Mouse (Mus musculus) stomach, postnatal 0 days (tissue): ENCODE measurements around the gene Sipa1l1. TPM values are rescaled to one million over a fixed set of nuclear protein-coding genes. Genes with fewer than 3 reads are reported as not detected.

Experiments
- ATAC-seq: fragments of 200-750 bp; cut with Nextera tagmentation; 2 replicates; pipeline ENCODE4 v1.8.0; 2017; ENCODE audit not compliant: low FRiP score, low TSS enrichment
- DNase-seq: peaks from one replicate; pipeline ENCODE4 v3.0.0-alpha.2; 2016; ENCODE audit warnings: low spot score
- H3K27ac ChIP-seq: fragments of 300-500 bp; sonication (generic); replicated peaks from 2 replicates; pipeline ENCODE4 v1.5.1; 2014; ENCODE audit warnings: mild to moderate bottlenecking, control low read depth
- H3K27me3 ChIP-seq: fragments of 300-500 bp; sonication (generic); 2 replicates; pipeline ENCODE4 v1.6.1; 2014; ENCODE audit warnings: low read length; ENCODE audit not compliant: control insufficient read depth, insufficient read depth
- H3K36me3 ChIP-seq: fragments of 300-500 bp; sonication (generic); 2 replicates; pipeline ENCODE4 v1.6.1; 2014; ENCODE audit warnings: low read length, mixed read lengths; ENCODE audit not compliant: control insufficient read depth, insufficient read depth
- H3K4me1 ChIP-seq: fragments of 300-500 bp; sonication (generic); replicated peaks from 2 replicates; pipeline ENCODE4 v1.6.1; 2014; ENCODE audit warnings: antibody characterized with exemption; ENCODE audit not compliant: control insufficient read depth, insufficient read depth
- H3K4me2 ChIP-seq: fragments of 300-500 bp; sonication (generic); replicated peaks from 2 replicates; pipeline ENCODE4 v1.6.1; 2014; ENCODE audit warnings: low read depth, mild to moderate bottlenecking, control low read depth, moderate library complexity
- H3K4me3 ChIP-seq: fragments of 300-500 bp; sonication (generic); 2 replicates; pipeline ENCODE4 v1.5.1; 2014; ENCODE audit warnings: low read depth, low read length, control low read depth
- H3K9ac ChIP-seq: fragments of 300-500 bp; sonication (generic); 2 replicates; pipeline ENCODE4 v1.6.1; 2014; ENCODE audit warnings: mild to moderate bottlenecking, low read length, control low read depth, mixed read lengths
- H3K9me3 ChIP-seq: fragments of 300-500 bp; sonication (generic); 2 replicates; pipeline ENCODE4 v1.6.1; 2016; ENCODE audit warnings: low read length; ENCODE audit not compliant: control insufficient read depth
- CTCF ChIP-seq: IDR thresholded peaks from 2 replicates; pipeline ENCODE4 v1.5.1; 2016; ENCODE audit warnings: antibody characterized with exemption, low read depth, mild to moderate bottlenecking, moderate library complexity
- EP300 ChIP-seq: optimal IDR thresholded peaks from 2 replicates; pipeline ENCODE3; 2016; ENCODE audit warnings: antibody characterized with exemption
- WGBS: fragments of 180-500 bp; shearing (Covaris S2); extraction: QIAGEN DNeasy Blood & Tissue Kit; methylation state at CpG from one replicate; pipeline ENCODE4 v1.1.7; 2014; 5-methylcytosine and 5-hydroxymethylcytosine counted together
- polyA plus RNA-seq: library from polyadenylated mRNA; unstranded; fragments of >200 nt; fragmentation: Nextera tagmentation; extraction: Ambion mirVana; gene quantifications from 2 replicates; pipeline ENCODE4 v1.2.1, GENCODE M21; 2015

Gene Sipa1l1
- polyA plus RNA-seq, 1 experiment from 2014 or later: 9.2 TPM

DNA sequence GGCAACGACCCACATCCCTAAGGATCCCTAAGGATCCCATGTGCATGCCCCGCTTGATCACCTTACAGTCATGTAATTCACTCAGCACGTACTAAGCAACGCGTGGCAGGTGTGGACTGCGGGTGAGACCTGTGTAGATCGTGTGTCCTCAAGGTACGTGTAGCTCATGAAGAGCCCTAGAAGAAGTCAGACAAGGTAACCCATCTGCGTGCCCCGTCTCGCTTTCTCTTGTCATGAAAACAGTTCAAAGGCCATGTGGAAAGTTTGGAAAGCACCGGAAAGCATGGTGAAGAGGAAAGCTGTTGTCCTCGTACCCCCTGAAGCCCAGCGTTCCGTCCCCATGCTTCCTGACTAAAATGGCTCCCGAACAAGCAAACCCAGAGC, 21.5 kb downstream of the Sipa1l1 start:
- H3K27ac ChIP-seq: no peak overlapping the region
- no peaks in the 10 kb centered on the region for H3K36me3 ChIP-seq
- peak overlapping the region; percentile 43; the same call in 1 of the 2 replicates for H3K4me2 ChIP-seq
- no peaks in the 10 kb centered on the region for H3K9me3 ChIP-seq
- DNase-seq (peak; percentile 15), ATAC-seq (no peak)
- WGBS: 82% methylated on average over 16 of the region's 16 CpGs
- no peak overlapping the region for H3K9ac ChIP-seq
- no peaks in the 10 kb centered on the region for H3K27me3 ChIP-seq
- TF ChIP-seq EP300: no peak
- no peak for TF ChIP-seq CTCF
- H3K4me3 ChIP-seq: no peak overlapping the region
- peaks cover 21% of the 10 kb centered on the region for H3K4me1 ChIP-seq

DNA sequence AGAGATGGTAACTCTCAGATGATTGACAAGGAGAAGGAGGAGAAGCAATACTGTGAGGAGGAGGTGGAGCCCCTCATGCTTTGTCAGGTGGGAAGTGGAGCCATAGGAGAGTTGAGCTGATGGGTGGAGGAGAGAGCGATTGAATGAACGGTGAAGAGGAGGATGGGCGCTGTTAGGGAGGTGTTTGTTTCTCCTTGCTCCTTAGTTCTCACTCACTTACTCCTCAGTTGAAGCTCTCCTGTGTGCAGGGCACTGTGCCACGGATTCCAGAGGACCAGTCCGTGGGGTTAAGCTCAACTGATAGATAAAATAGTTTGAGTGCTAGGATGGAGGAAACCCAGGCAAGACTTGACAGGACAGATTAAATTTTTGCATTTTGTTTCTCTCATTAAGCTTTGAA, 22.6 kb downstream of the Sipa1l1 start:
- no peak for ATAC-seq
- Histone ChIP-seq H3K4me1 (peaks cover 21% of the 10 kb centered on the region), H3K27ac (no peak overlapping the region), H3K36me3 (no peaks in the 10 kb centered on the region), H3K4me2 (no peak overlapping the region), H3K4me3 (no peak overlapping the region), H3K9ac (no peak overlapping the region), H3K27me3 (no peaks in the 10 kb centered on the region), H3K9me3 (no peaks in the 10 kb centered on the region)
- TF ChIP-seq CTCF (no peak), EP300 (no peak)
- peak; percentile 13 for DNase-seq
- WGBS: 65% methylated on average over 5 of the region's 5 CpGs

DNA sequence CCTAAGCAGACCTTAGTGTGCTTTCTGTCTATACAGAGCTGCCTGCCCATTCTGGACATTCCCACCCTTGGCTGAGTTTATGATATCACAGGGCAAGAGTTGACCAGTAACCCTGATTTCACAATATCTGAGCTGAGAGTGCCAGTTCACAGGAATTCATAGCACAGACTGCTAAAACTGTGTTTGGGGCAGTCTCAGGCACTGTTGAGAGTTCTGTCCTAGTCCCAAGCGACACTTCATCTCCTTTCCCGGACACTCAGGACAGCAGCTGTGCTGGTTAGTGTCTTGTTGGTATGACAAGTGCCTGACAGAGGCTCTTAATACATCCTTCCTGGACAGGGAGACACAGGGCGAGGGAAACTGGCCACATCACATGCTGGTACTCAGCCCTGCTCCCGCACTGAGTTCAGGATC, 23.5 kb downstream of the Sipa1l1 start:
- no peak overlapping the region for H3K27ac ChIP-seq
- DNase-seq: no peak
- H3K4me1 ChIP-seq: peaks cover 18% of the 10 kb centered on the region
- no peaks in the 10 kb centered on the region for H3K9me3 ChIP-seq
- no peak overlapping the region for H3K9ac ChIP-seq
- no peaks in the 10 kb centered on the region for H3K36me3 ChIP-seq
- no peaks in the 10 kb centered on the region for H3K27me3 ChIP-seq
- H3K4me2 ChIP-seq: no peak overlapping the region
- H3K4me3 ChIP-seq: no peak overlapping the region
- TF ChIP-seq CTCF: no peak
- no peak for TF ChIP-seq EP300
- WGBS: 60% methylated on average over 4 of the region's 4 CpGs
- no peak for ATAC-seq

DNA sequence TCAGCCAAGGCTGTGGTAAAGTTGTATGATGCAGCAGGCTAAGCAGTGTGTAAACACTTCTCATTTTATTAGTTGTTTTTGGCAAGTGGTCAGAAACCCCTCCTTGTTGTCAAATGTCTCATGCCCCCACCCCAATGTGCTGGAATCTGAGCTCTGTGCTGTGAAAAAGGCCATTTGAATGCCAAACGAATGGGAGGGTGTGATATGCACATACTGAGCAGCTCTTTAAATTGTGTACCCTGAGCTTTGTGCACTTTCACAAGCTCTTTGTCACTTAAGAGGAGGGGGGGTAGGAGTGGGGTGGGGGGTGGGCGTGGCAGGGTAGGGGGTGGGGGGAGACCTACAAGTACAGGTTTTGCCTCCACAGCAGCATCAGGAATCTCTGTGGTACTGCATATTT, 24.4 kb downstream of the Sipa1l1 start:
- Histone ChIP-seq H3K27ac (no peak overlapping the region), H3K9me3 (no peaks in the 10 kb centered on the region), H3K4me2 (no peak overlapping the region), H3K4me3 (no peak overlapping the region), H3K9ac (no peak overlapping the region), H3K27me3 (no peaks in the 10 kb centered on the region), H3K4me1 (peaks cover 12% of the 10 kb centered on the region), H3K36me3 (no peaks in the 10 kb centered on the region)
- 53% methylated on average over 2 of the region's 2 CpGs for WGBS
- ATAC-seq (no peak), DNase-seq (no peak)
- TF ChIP-seq CTCF: no peak
- no peak for TF ChIP-seq EP300

DNA sequence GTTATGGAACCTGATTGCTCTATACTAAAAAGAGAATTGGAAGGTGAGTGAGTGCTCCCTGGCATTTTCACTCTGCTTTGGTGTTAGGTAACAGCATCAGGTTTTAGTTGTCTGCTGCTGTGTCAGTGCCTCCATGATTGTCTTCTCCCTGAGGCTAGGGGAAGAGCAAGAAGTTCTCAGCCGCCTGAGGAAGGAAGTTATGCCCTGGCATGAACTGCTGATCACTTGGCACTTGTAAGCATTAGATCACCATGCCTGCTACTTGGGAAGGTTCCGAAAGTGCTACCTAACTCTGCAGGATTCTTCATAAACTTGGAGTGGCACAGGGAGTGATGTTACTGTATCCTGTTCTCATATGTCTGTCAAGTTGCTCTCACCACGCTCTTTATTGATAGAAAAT, 25.8 kb downstream of the Sipa1l1 start:
- ATAC-seq: no peak
- H3K4me3 ChIP-seq: no peak overlapping the region
- H3K4me2 ChIP-seq: no peak overlapping the region
- H3K27me3 ChIP-seq: no peaks in the 10 kb centered on the region
- H3K36me3 ChIP-seq: no peaks in the 10 kb centered on the region
- WGBS: 70% methylated on average over 3 of the region's 3 CpGs
- no peak overlapping the region for H3K9ac ChIP-seq
- no peaks in the 10 kb centered on the region for H3K9me3 ChIP-seq
- no peak for TF ChIP-seq CTCF
- no peak for TF ChIP-seq EP300
- peaks cover 5% of the 10 kb centered on the region for H3K4me1 ChIP-seq
- DNase-seq: no peak
- H3K27ac ChIP-seq: no peak overlapping the region

DNA sequence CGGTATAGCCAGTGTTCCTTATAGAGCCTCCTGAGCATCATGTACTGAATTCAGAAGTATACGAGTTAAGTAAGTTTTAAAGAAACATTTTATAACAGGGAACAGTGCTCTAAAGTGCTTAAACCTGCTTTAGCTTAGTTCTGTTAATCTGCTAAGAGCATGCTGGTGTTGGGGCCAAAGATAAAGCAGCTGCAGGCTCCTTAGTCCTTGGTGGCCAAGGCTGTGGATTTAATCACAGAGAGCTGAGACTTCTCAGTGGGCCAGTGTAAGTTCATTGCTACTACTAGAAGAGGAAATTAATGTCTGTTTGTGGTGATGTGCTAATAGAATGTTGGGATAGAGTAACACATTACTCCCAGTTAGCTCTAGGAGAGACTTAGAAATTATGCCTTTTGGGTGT, 27.1 kb downstream of the Sipa1l1 start:
- Histone ChIP-seq H3K9ac (no peak overlapping the region), H3K27ac (no peak overlapping the region), H3K27me3 (no peaks in the 10 kb centered on the region), H3K9me3 (no peaks in the 10 kb centered on the region), H3K4me2 (no peak overlapping the region), H3K4me3 (no peak overlapping the region), H3K36me3 (no peaks in the 10 kb centered on the region), H3K4me1 (peaks cover 2% of the 10 kb centered on the region; the same call in 1 of the 2 replicates)
- no peak for ATAC-seq
- 89% methylated on average over 2 of the region's 2 CpGs for WGBS
- DNase-seq: no peak
- TF ChIP-seq EP300 (no peak), CTCF (no peak)
